Mouse (Mus musculus): Measurements from ENCODE around the gene Ece1. TPM values are rescaled to one million over a fixed set of nuclear protein-coding genes. Genes with fewer than 3 reads are reported as not detected.

The Ece1 gene
- polyA plus RNA-seq, 1 experiment, result 22.6 TPM

- WGBS, result 75% methylated on average over 6 of the region's 6 CpGs
- DNase-seq (ENCODE audit: low read depth, low spot score), result no peak
Measured at GRCm38 (mm10) chr4:137876834-137877233, 14.8 kb downstream of the Ece1 start.

DNA sequence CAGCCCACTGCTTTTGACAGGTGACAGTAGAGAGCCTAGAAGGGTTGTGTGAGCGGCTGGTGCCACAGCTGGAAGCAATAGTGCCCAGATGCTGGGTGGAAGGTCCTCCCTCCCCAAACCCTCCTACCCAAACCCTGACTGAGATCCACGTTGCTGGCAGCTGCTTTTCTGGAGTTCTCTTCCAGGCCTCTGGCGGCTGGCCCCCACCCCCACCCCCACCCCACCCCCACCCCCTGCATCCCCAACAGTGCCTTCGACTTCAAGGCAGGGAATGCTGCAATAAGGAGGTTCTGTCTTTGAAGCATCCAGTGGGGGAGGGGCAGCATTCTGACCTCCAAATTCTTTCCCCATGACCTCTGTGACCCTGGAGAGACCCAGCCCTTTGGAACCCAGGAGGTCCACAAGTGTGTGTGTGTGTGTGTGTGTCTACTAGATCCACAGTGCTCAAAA, 15.4 kb downstream of the Ece1 start:
- 69% methylated on average over 4 of the region's 4 CpGs for whole genome bisulfite sequencing
- no peak for DNase-seq (ENCODE audit: low read depth, low spot score)

DNA sequence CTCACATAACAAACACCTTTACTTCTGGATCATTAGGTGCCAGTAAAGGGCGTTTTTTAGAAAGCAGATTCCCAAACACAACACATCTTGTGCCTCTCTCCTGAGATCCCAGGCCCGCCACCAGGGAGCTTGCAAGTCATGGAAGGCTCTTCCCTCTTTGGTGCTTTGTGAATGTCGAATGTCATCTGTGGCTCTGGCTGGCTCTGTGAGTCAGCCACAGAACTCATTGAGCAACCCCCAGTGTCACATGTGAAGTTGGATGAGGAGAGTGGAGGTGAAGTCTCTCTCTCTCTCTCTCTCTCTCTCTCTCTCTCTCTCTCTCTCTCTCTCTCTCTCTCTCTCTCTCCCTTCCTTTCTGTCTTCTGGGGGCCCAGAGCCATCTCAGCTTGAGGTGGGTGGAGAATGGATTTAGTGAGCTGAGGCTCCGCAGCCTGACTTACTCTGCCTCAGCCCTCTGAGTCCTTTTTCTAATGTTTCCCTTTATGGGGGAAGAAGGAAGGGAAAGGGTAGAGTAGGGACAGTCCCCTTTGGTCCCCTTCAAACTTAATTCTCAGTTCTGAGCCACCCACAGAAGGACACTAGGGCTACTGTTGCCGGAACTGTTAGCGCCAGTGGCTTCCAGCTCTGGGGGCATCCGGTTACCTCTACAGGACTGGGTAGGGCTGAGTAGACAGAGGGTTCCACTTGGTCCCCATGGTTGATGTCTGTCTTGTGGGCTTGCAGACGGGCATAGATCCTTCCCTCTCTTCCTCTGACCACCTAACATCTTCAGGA, 17.5 kb downstream of the Ece1 start:
- 79% methylated on average over 8 of the region's 8 CpGs for whole genome bisulfite sequencing
- DNase-seq (ENCODE audit: low read depth, low spot score), result no peak

DNA sequence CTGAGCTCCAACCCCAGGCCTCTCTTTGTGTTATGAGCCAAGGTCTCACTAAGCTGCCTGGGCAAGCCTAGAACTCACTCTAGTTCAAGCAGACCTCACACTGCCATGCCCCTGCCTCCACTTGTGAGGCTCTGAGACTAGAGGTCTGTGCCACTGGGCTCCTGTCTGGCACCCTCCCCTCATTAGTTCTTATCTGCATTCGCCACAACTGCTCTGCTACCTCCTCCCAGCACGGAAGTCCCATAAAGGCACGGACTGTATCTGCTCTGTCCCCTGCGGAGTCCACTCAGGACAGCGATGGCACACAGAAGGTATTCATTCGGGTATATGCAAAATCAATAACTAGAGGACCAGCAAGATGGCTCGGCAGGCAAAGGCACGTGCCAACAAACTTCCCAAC, 19.4 kb downstream of the Ece1 start:
- DNase-seq (ENCODE audit: low read depth, low spot score), result no peak
- 95% methylated on average over 8 of the region's 8 CpGs for whole genome bisulfite sequencing

DNA sequence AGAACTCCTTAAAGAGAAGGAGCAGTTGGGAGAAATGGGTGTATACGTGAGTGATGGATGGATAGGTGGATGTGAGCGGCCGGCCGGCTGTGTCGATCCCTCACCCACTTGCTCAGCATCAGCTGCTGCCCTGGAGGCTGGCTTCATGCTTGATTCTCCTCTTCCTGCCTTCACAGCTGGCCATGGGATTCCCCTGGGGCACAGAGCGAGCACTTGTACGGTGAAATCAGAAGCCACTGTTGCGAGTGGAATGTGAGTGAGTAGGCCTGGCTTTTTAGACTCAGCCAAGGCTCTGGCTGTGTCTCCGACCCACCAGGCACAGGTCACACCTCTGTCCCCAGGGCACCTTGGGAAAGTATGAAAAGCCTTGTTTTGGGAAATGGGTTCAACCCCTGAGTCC, 20.6 kb downstream of the Ece1 start:
- no peak for DNase-seq (ENCODE audit: low read depth, low spot score)

DNA sequence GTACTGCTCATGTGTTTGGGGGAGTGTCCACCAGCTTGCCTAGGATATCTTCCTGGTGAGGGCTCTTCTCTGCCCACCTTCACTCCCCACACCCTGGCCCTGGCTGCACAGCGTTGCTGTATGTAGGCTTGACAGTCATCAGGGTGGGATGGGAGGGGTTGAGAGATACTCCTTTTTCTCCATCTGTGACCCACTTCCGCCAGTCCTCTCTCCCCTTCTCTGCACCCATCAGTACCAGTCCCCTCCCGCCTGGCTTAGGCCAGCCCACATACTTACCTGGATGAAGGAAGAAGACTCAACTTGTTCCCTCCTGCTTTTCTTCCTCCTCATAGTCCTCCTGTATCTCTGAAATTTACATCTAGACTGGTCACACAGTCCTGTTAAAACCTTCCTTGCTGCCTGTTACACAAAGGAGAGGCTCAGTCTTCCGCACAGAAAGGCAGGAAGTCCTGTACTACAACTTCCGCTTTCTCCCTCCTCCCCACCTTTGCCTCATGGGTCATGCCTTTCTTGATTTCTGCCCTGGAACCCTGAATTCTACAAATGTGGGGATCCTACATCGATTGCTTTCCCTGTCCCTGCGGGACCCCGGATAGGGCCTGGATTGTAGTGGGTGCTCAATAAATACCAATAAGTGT, 21.6 kb downstream of the Ece1 start:
- 87% methylated on average over 8 of the region's 8 CpGs for WGBS
- DNase-seq (ENCODE audit: low read depth, low spot score), result no peak

More for the DNA sequence above, 20.6 kb downstream of the Ece1 start:
- 82% methylated on average over 9 of the region's 9 CpGs for WGBS

- DNase-seq (ENCODE audit: low read depth, low spot score), result no peak
- WGBS, result 75% methylated on average over 10 of the region's 10 CpGs
Measured at GRCm38 (mm10) chr4:137887337-137887992, 25.4 kb downstream of the Ece1 start.

GRCm38 (mm10) chr4:137887993-137888388, 26.0 kb downstream of the Ece1 start:
- WGBS, result 63% methylated on average over 8 of the region's 8 CpGs
- DNase-seq (ENCODE audit: low read depth, low spot score), result no peak

DNA sequence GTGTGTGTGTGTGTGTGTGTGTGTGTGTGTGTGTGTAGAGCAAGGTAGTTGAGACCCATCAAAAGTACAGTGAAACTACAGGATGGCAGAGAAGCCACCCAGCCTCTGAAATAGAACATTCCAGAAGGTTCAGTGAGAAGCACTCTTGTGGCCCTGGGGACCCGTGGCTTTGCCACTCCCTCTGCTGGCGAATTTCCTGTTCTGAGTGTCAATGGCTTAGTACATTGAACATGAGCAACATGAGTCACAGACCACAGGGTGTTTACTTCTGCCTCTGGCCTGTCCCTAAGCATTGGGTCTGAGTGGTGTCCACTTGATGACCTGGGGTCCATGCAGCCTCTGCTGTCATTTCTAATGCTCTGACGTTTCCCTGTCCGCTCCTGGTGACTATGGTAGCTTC, 28.6 kb downstream of the Ece1 start:
- whole genome bisulfite sequencing, result 38% methylated on average over 4 of the region's 4 CpGs
- DNase-seq (ENCODE audit: low read depth, low spot score), result no peak

DNA sequence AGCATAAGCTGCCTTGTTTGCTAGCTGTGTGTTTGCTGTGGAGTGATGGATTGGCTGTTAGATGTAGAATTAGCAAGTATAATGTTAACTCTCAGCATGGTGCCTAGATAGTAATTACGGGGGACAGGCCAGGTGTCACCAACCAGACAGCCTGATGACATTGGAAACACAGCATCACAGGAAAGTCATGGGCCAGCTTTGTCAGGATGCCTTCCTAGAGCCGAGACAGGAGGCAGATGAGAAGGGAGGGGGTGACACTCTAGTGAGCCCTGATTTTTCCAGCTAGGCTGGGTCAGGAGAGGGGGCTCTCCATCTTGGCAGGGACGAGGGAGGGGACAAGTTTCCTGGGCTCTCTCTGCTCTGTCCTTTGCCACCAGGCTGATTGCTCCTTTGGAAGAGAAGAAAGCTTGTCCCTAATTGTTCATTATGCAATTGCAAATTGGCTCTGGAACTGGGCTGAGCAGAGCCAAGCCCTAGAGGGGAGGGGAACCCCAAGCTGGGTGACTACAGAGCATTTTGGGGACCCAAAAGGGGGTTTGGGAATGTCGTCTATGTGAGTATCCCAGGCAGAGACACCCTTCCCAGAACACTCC, 29.6 kb downstream of the Ece1 start:
- DNase-seq (ENCODE audit: low read depth, low spot score), result no peak

DNA sequence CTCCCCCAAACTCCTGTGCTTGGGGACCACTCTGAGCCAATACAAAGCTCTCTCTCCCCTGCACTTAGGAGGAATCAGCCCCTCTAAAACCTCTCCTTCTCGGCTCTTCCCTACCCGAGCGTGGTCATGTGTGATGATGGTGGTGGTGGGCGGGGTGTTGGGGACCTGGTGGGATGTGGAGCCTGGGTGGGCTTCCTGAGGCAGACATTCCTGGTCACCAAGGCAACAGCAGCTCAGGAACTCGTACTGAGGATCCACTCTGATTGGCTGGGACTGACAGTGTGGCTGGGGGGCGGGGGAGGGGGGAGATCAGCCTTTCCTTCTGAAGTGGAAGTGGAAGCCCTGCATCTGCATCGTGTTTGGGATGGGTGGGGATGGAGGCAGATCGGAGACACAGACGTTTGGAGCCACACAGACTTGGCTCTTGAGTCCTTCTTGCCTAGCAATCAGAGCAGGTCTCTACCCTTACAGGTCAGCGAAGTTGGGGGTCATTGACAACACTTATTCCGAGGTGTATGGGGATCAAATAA, 30.7 kb downstream of the Ece1 start:
- DNase-seq (ENCODE audit: low read depth, low spot score), result no peak
- 61% methylated on average over 11 of the region's 11 CpGs for WGBS

More for the DNA sequence above, 29.6 kb downstream of the Ece1 start:
- WGBS, result 59% methylated on average over 4 of the region's 4 CpGs

- WGBS, result 63% methylated on average over 12 of the region's 12 CpGs
- no peak for DNase-seq (ENCODE audit: low read depth, low spot score)
Measured at GRCm38 (mm10) chr4:137896612-137897297, 34.7 kb downstream of the Ece1 start.

GRCm38 (mm10) chr4:137897298-137897612, 35.2 kb downstream of the Ece1 start:
- DNase-seq (ENCODE audit: low read depth, low spot score), result no peak
- 20% methylated on average over 8 of the region's 8 CpGs for WGBS

GRCm38 (mm10) chr4:137898490-137898889, 36.5 kb downstream of the Ece1 start:
- 82% methylated on average over 7 of the region's 7 CpGs for WGBS
- no peak for DNase-seq (ENCODE audit: low read depth, low spot score)

GRCm38 (mm10) chr4:137902268-137902667, 40.2 kb downstream of the Ece1 start:
- DNase-seq (ENCODE audit: low read depth, low spot score), result no peak

GRCm38 (mm10) chr4:137902873-137903272, 40.8 kb downstream of the Ece1 start:
- no peak for DNase-seq (ENCODE audit: low read depth, low spot score)
- 68% methylated on average over 7 of the region's 7 CpGs for WGBS

More at GRCm38 (mm10) chr4:137902268-137902667, 40.2 kb downstream of the Ece1 start:
- WGBS, result 82% methylated on average over 13 of the region's 13 CpGs

DNA sequence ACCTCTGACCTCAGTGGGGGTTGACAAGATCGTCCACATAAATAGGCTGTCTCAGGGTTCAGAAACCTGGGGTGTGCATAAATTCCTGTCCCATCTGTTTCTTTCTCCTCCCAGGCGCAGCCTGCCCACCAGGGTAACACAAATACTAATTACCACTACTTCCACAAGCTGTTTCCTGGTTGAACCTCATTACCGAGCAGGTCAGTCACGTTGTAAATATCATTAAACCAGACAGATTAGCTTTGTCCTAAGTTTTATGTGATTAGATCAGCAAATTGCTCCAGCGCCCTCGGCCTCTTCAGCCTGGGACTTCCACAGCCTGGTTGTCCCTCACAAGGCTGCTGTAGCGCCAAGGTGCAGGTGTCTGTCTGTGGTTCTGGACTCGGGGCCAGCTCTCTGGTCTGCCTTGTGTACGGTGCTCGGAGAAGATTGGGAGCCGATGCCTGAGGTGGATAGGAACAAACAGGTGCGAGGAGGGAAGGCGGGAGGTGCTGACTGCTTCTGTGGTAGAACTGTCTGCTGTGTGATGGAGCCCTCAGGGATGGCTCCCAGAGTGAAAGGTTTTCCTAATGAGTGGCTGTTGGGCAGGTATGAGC, 43.0 kb downstream of the Ece1 start:
- WGBS, result 60% methylated on average over 13 of the region's 13 CpGs
- no peak for DNase-seq (ENCODE audit: low read depth, low spot score)

DNA sequence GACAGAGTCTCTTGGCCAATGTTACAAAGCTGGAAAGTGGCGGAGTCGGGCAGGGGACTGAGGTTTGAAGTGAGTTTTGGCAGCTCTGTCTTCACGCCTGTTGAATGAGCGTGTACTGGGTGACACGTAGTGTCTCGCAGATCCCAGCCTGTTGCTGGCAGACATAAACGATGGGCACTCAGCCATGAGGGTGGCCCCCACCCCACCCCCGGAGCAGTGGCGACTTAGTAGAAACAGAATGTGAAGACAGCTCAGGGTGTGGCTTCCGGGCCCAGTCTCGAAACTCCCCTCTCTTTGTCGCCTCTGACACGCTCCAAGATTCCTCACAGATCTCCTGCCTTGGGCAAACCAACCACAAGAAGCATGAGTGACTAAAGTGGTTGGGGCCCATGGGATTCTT, 45.9 kb downstream of the Ece1 start:
- no peak for DNase-seq (ENCODE audit: low read depth, low spot score)
- 12% methylated on average over 13 of the region's 13 CpGs for WGBS

DNA sequence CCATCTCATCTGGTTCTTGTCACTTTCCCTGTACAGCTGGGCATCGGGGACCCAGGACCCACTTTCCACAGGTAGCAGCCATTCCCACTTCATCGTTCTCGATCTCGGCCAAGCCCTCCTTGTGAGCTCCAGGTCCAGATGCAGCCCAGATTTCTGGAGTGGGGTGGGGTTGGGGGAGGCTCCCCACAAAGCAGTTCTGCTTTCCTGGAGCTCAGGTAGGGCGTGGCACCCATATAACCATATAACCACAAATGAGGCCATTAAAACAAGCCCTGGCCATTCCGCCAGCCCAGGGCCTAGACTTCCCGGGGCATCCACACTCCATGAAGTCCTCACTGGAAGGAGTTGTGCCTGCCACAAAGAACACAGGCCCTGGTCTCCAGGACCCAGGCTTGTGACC, 46.5 kb downstream of the Ece1 start:
- no peak for DNase-seq (ENCODE audit: low read depth, low spot score)
- 27% methylated on average over 7 of the region's 7 CpGs for WGBS

Measured in large intestine, adult 2 months (tissue).